Mouse (Mus musculus) small intestine, adult 2 months (tissue): ENCODE measurements around the gene Camkk2.

ENCODE experiments used
- CTCF ChIP-seq: fragments of 200-500 bp; IDR thresholded peaks from 2 replicates; pipeline ENCODE4 v1.5.1; 2012; ENCODE audit warnings: low read depth, mild to moderate bottlenecking, control low read depth, inconsistent platforms, low read length, moderate library complexity, mixed read lengths; ENCODE audit not compliant: insufficient replicate concordance, insufficient read length; ENCODE audit errors: extremely low read depth
- POLR2A ChIP-seq: fragments of 200-500 bp; IDR thresholded peaks from 2 replicates; pipeline ENCODE4 v1.6.1; 2012; ENCODE audit warnings: low read depth, mild to moderate bottlenecking, control low read depth, inconsistent platforms, low read length, moderate library complexity

DNA sequence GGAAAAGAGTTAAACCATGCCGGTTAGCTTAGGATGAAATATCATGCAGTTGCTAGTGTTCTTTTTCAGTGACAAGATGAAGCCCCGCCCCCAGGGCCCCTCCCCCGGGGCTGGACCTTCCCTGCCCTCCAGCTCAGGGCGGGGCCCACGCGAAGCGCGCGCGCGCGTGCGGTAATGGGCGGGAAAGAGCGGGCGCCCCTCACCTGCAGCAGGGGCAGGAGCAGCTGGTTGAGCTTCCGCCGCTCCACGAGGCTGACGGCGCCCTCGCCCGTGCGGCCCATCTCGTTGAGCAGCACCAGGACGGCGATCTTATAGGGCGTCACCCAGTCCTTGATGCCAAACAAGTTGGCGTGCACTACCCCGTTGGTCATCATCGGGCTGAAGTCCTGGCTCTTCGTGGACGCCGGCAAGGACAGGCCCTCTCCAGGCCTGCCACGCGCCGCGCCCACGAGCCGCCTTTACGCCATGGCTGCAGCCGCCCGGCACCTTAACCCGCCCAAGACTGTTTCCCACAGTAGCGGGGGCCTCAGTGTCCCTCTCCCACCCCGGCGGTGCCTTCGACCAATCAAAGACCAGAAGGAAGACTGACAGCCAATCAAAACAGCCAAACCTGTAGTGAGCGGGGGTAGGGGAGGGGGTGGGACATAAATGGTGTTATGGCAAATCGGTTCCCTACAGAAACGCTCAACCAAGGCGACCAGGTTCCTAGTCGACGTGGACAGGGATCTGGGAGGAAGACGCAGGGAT is 41.7 kb upstream of the Camkk2 start, which contains the start of gene Anapc5:
- TF ChIP-seq CTCF: no peak
- peak; percentile 83 for TF ChIP-seq POLR2A
